Mouse (Mus musculus) kidney, postnatal 14 days (tissue): ENCODE measurements at regions not wholly inside any gene's neighbourhood (a gene's known extent, or its start where the extent isn't known, plus 50 kb on each side); places are given as distances from the start of the nearest gene placed in this dataset.

ENCODE experiments used
- DNase-seq: peaks from one replicate; pipeline ENCODE4 v3.0.0; 2022; ENCODE audit warnings: mixed read lengths

GRCm38 (mm10) chr7:79543231-79544071 lies 74.0 kb downstream of the Rhcg start:
- no peak for DNase-seq

- no peak for DNase-seq
Measured at GRCm38 (mm10) chr7:79542379-79543015, 75.0 kb downstream of the Rhcg start.

- no peak for DNase-seq
Measured at GRCm38 (mm10) chr7:79540246-79540645, 74.1 kb upstream of the Polg start.

- no peak for DNase-seq
Measured at GRCm38 (mm10) chr7:79539426-79539825, 73.3 kb upstream of the Polg start.

GRCm38 (mm10) chr7:79536157-79536641 lies 70.0 kb upstream of the Polg start:
- DNase-seq = no peak

GRCm38 (mm10) chr7:79535251-79536111 lies 69.3 kb upstream of the Polg start:
- DNase-seq = peak; percentile 14

- DNase-seq = no peak
Measured at GRCm38 (mm10) chr7:79534819-79535218, 68.7 kb upstream of the Polg start.

- no peak for DNase-seq
Measured at GRCm38 (mm10) chr7:79534381-79534780, 68.2 kb upstream of the Polg start.

- DNase-seq = no peak
Measured at GRCm38 (mm10) chr7:79532626-79533140, 66.5 kb upstream of the Polg start.

- DNase-seq = no peak
Measured at GRCm38 (mm10) chr7:79531551-79532356, 65.6 kb upstream of the Polg start.

GRCm38 (mm10) chr7:79531142-79531541 lies 65.0 kb upstream of the Polg start:
- DNase-seq = no peak

- DNase-seq = no peak
Measured at GRCm38 (mm10) chr7:79529480-79529879, 63.3 kb upstream of the Polg start.

- no peak for DNase-seq
Measured at GRCm38 (mm10) chr7:79527984-79528383, 61.8 kb upstream of the Polg start.

GRCm38 (mm10) chr7:79525690-79526630 lies 59.8 kb upstream of the Polg start:
- no peak for DNase-seq

- no peak for DNase-seq
Measured at GRCm38 (mm10) chr7:79524921-79525320, 58.8 kb upstream of the Polg start.

GRCm38 (mm10) chr7:79523696-79524095 lies 57.5 kb upstream of the Polg start:
- no peak for DNase-seq

GRCm38 (mm10) chr7:79522046-79522445 lies 55.9 kb upstream of the Polg start:
- no peak for DNase-seq

GRCm38 (mm10) chr7:79521259-79521658 lies 55.1 kb upstream of the Polg start:
- no peak for DNase-seq

- DNase-seq = peak; percentile 72
Measured at GRCm38 (mm10) chr7:79520222-79520710, 54.1 kb upstream of the Polg start.

- no peak for DNase-seq
Measured at GRCm38 (mm10) chr7:79518928-79519327, 52.8 kb upstream of the Polg start.
